8 mouse cellular contexts compared by ENCODE assay signal in genomic region chr10:81597137-81597950, GRCm38 (mm10). TPM values are rescaled to one million over a fixed set of nuclear protein-coding genes. Genes with fewer than 3 reads are reported as not detected.
A peak's percentile ranks its signal among the peaks of the same experiment; 100 is the strongest.
DNase-seq lines count a peak whose midpoint lies in the region; ATAC-seq and TF ChIP-seq lines count a peak whose summit lies in the region.

No protein-coding gene starts in this region.

- H3K4me2 ChIP-seq in forebrain, postnatal 0 days (ENCODE audit: low read depth) = peak overlapping the region; percentile 29; the same call in 1 of the 2 replicates
- H3K4me2 ChIP-seq in intestine, embryonic 14.5 days (ENCODE audit: low read length) = peak overlapping the region; percentile 49
- peak overlapping the region; percentile 42 for H3K4me2 ChIP-seq in stomach, embryonic 14.5 days (replicated peaks; ENCODE audit: low read depth, low read length)

- peaks cover 17% of the 10 kb centered on the region for H3K4me1 ChIP-seq in forebrain, postnatal 0 days (ENCODE audit: insufficient read depth)
- peaks cover 45% of the 10 kb centered on the region for H3K4me1 ChIP-seq in intestine, embryonic 14.5 days (replicated peaks; ENCODE audit: control insufficient read depth, insufficient read depth, low read length)
- peaks cover 38% of the 10 kb centered on the region for H3K4me1 ChIP-seq in stomach, embryonic 14.5 days (ENCODE audit: control insufficient read depth, insufficient read depth, low read length)

- WGBS in forebrain, postnatal 0 days = 5% methylated on average over 11 of the region's 12 CpGs
- WGBS in intestine, embryonic 14.5 days = 6% methylated on average over 11 of the region's 12 CpGs
- 11% methylated on average over 12 of the region's 12 CpGs for WGBS in stomach, embryonic 14.5 days

- H3K27me3 ChIP-seq in forebrain, postnatal 0 days (ENCODE audit: insufficient read depth, low read length) = peaks cover 23% of the 10 kb centered on the region
- H3K27me3 ChIP-seq in intestine, embryonic 14.5 days (replicated peaks; ENCODE audit: control insufficient read depth, insufficient read depth, low read length) = peaks cover 22% of the 10 kb centered on the region
- H3K27me3 ChIP-seq in stomach, embryonic 14.5 days (ENCODE audit: control insufficient read depth, insufficient read depth, low read length) = no peaks in the 10 kb centered on the region

- H3K27ac ChIP-seq in gastrocnemius, adult 2 months = peak overlapping the region; percentile 59
- no peak overlapping the region for H3K27ac ChIP-seq in forebrain, postnatal 0 days (ENCODE audit: low read depth, low read length)
- peak overlapping the region; percentile 51; the same call in 1 of the 2 replicates for H3K27ac ChIP-seq in intestine, embryonic 14.5 days (ENCODE audit: low read depth)
- H3K27ac ChIP-seq in stomach, embryonic 14.5 days (ENCODE audit: low read length) = peak overlapping the region; percentile 72

- ATAC-seq in forebrain, postnatal 0 days = peak; percentile 14; the same call in 1 of the 2 replicates
- ATAC-seq in intestine, embryonic 14.5 days (replicated peaks; ENCODE audit: low FRiP score, low TSS enrichment, low read depth) = 0 out of 2 replicates have a peak, but pooled peaks have one; percentile 13
- ATAC-seq in stomach, embryonic 14.5 days (ENCODE audit: insufficient number of reproducible peaks, insufficient read depth, low FRiP score, low read depth) = peak; percentile 56; the same call in 1 of the 2 replicates

- no peaks in the 10 kb centered on the region for H3K36me3 ChIP-seq in forebrain, postnatal 0 days (ENCODE audit: insufficient read depth)
- H3K36me3 ChIP-seq in intestine, embryonic 14.5 days (ENCODE audit: control insufficient read depth, insufficient read depth, low read length) = no peaks in the 10 kb centered on the region
- H3K36me3 ChIP-seq in stomach, embryonic 14.5 days (ENCODE audit: control insufficient read depth, insufficient read depth, low read length) = no peaks in the 10 kb centered on the region

- intact Hi-C loops in gastrocnemius, adult 2 months (cut with DNase I) = no loop called here
- intact Hi-C loops in gastrocnemius, postnatal 36 days (cut with DNase I) = no loop called here

- H3K4me3 ChIP-seq in gastrocnemius, adult 2 months = peak overlapping the region; percentile 55
- no peak overlapping the region for H3K4me3 ChIP-seq in forebrain, postnatal 0 days (ENCODE audit: low read depth, low read length)
- peak overlapping the region; percentile 10; the same call in 1 of the 2 replicates for H3K4me3 ChIP-seq in intestine, embryonic 14.5 days (ENCODE audit: low read depth, low read length)
- H3K4me3 ChIP-seq in stomach, embryonic 14.5 days (ENCODE audit: low read depth, low read length) = peak overlapping the region; percentile 19

- peak; percentile 61 for DNase-seq in gastrocnemius, adult 2 months
- no peak for DNase-seq in gastrocnemius, postnatal 36 days
- peak; percentile 83 for DNase-seq in adrenal gland, postnatal 14 days
- DNase-seq in forebrain, postnatal 0 days = no peak
- peak; percentile 73 for DNase-seq in intestine, embryonic 14.5 days (ENCODE audit: low spot score)
- DNase-seq in lung, postnatal 14 days = peak; percentile 51
- no peak for DNase-seq in right cerebral cortex, adult 18-20 months

- H3K9ac ChIP-seq in forebrain, postnatal 0 days = no peak overlapping the region
- no peak overlapping the region; the same call in 1 of the 2 replicates for H3K9ac ChIP-seq in intestine, embryonic 14.5 days (ENCODE audit: low read length)
- H3K9ac ChIP-seq in stomach, embryonic 14.5 days (replicated peaks; ENCODE audit: low read depth, low read length) = no peak overlapping the region

- no peak for TF ChIP-seq CTCF in gastrocnemius, adult 2 months (IDR thresholded peaks at IDR 0.05)
- no peak for TF ChIP-seq CTCF in forebrain, postnatal 0 days (IDR thresholded peaks at IDR 0.05; ENCODE audit: low read depth)

- no peaks in the 10 kb centered on the region for H3K9me3 ChIP-seq in forebrain, postnatal 0 days (ENCODE audit: low read length)
- no peaks in the 10 kb centered on the region for H3K9me3 ChIP-seq in intestine, embryonic 14.5 days (ENCODE audit: control insufficient read depth, low read length)
- no peaks in the 10 kb centered on the region for H3K9me3 ChIP-seq in stomach, embryonic 14.5 days (ENCODE audit: control insufficient read depth, low read depth, low read length)

RNA-seq across cellular contexts. Expression of gene Tle6, which starts 3.5 kb away (rescaled TPM):
- 1 to 10 TPM; 5.6 to 6.7 TPM for total RNA-seq in gastrocnemius, adult 2 months (2021)
- total RNA-seq in gastrocnemius, postnatal 36 days (2021) = 1 to 10 TPM; 4.2 to 4.9 TPM
- total RNA-seq in adrenal gland, postnatal 14 days (2021) = 10.1 and 15.3 TPM in 2 replicates
- 8.7 and 14.1 TPM in 2 replicates for total RNA-seq in forebrain, postnatal 0 days (2014; rRNA removed)
- polyA plus RNA-seq in forebrain, postnatal 0 days (2015; fragmentation: Nextera tagmentation; extraction: Ambion mirVana) = 4.2 and 5.1 TPM in 2 replicates
- 15.0 and 21.3 TPM in 2 replicates for polyA plus RNA-seq in intestine, embryonic 14.5 days (2014; fragmentation: Nextera tagmentation; extraction: Ambion mirVana)
- 14.3 and 18.2 TPM in 2 replicates for polyA plus RNA-seq in stomach, embryonic 14.5 days (2014; fragmentation: Nextera tagmentation; extraction: Ambion mirVana)

RNA-seq across cellular contexts. Expression of gene BC025920, which starts 8.7 kb away (rescaled TPM):
- 1 to 10 TPM; 2.5 to 3.9 TPM for total RNA-seq in gastrocnemius, adult 2 months (2021)
- total RNA-seq in gastrocnemius, postnatal 36 days (2021) = 1 to 10 TPM; 2.3 TPM
- 2.0 TPM in 2 replicates for total RNA-seq in adrenal gland, postnatal 14 days (2021)
- total RNA-seq in forebrain, postnatal 0 days (2014; rRNA removed) = 3.8 and 4.7 TPM in 2 replicates
- 1.4 TPM in 2 replicates for polyA plus RNA-seq in forebrain, postnatal 0 days (2015; fragmentation: Nextera tagmentation; extraction: Ambion mirVana)
- 0.61 and 1.5 TPM in 2 replicates for polyA plus RNA-seq in intestine, embryonic 14.5 days (2014; fragmentation: Nextera tagmentation; extraction: Ambion mirVana)
- polyA plus RNA-seq in stomach, embryonic 14.5 days (2014; fragmentation: Nextera tagmentation; extraction: Ambion mirVana) = 0.57 and 0.69 TPM in 2 replicates

RNA-seq across cellular contexts. Expression of gene Tle2, which starts 23.0 kb away (rescaled TPM):
- total RNA-seq in gastrocnemius, adult 2 months (2021) = 1 to 10 TPM; 5.6 to 7.3 TPM
- total RNA-seq in gastrocnemius, postnatal 36 days (2021) = 1 to 10 TPM; 4.4 to 4.7 TPM
- 17.8 and 18.1 TPM in 2 replicates for total RNA-seq in adrenal gland, postnatal 14 days (2021)
- total RNA-seq in forebrain, postnatal 0 days (2014; rRNA removed) = 20.5 and 25.6 TPM in 2 replicates
- polyA plus RNA-seq in forebrain, postnatal 0 days (2015; fragmentation: Nextera tagmentation; extraction: Ambion mirVana) = 21.0 and 30.5 TPM in 2 replicates
- polyA plus RNA-seq in intestine, embryonic 14.5 days (2014; fragmentation: Nextera tagmentation; extraction: Ambion mirVana) = 15.8 and 17.8 TPM in 2 replicates
- 17.7 and 19.1 TPM in 2 replicates for polyA plus RNA-seq in stomach, embryonic 14.5 days (2014; fragmentation: Nextera tagmentation; extraction: Ambion mirVana)

RNA-seq across cellular contexts. Expression of gene Sirt6, which starts 30.3 kb away (rescaled TPM):
- 1 to 10 TPM; 4.7 to 5.6 TPM for total RNA-seq in gastrocnemius, adult 2 months (2021)
- total RNA-seq in gastrocnemius, postnatal 36 days (2021) = 1 to 10 TPM; 3.5 to 4.1 TPM
- 22.2 and 24.3 TPM in 2 replicates for total RNA-seq in adrenal gland, postnatal 14 days (2021)
- 18.0 and 25.2 TPM in 2 replicates for total RNA-seq in forebrain, postnatal 0 days (2014; rRNA removed)
- polyA plus RNA-seq in forebrain, postnatal 0 days (2015; fragmentation: Nextera tagmentation; extraction: Ambion mirVana) = 30.8 and 33.4 TPM in 2 replicates
- 34.1 and 39.2 TPM in 2 replicates for polyA plus RNA-seq in intestine, embryonic 14.5 days (2014; fragmentation: Nextera tagmentation; extraction: Ambion mirVana)
- 33.4 and 43.4 TPM in 2 replicates for polyA plus RNA-seq in stomach, embryonic 14.5 days (2014; fragmentation: Nextera tagmentation; extraction: Ambion mirVana)

RNA-seq across cellular contexts. Expression of gene Ankrd24, which starts 31.0 kb away (rescaled TPM):
- total RNA-seq in gastrocnemius, adult 2 months (2021) = 10 to 100 TPM in 1 of 2 experiments, 1 to 10 TPM in 1; 6.8 to 10.5 TPM
- total RNA-seq in gastrocnemius, postnatal 36 days (2021) = 1 to 10 TPM; 7.0 to 8.7 TPM
- total RNA-seq in adrenal gland, postnatal 14 days (2021) = 18.1 and 22.5 TPM in 2 replicates
- 45.9 and 63.6 TPM in 2 replicates for total RNA-seq in forebrain, postnatal 0 days (2014; rRNA removed)
- polyA plus RNA-seq in forebrain, postnatal 0 days (2015; fragmentation: Nextera tagmentation; extraction: Ambion mirVana) = 11.4 and 13.0 TPM in 2 replicates
- 4.7 and 6.4 TPM in 2 replicates for polyA plus RNA-seq in intestine, embryonic 14.5 days (2014; fragmentation: Nextera tagmentation; extraction: Ambion mirVana)
- 7.8 and 9.1 TPM in 2 replicates for polyA plus RNA-seq in stomach, embryonic 14.5 days (2014; fragmentation: Nextera tagmentation; extraction: Ambion mirVana)

Comparison
In these comparisons a context has a peak if more than half of its experiments do, and no peak if none do; other contexts are left out.
1. DNase-seq: peak in gastrocnemius, adult 2 months (single experiment), adrenal gland, postnatal 14 days (single experiment), intestine, embryonic 14.5 days (single experiment) and lung, postnatal 14 days (single experiment); none in gastrocnemius, postnatal 36 days (0 of 2), forebrain, postnatal 0 days (single experiment) and right cerebral cortex, adult 18-20 months (single experiment).
2. Peak in every context shown above with its lines, with median percentiles within 50 percentile points of each other: ATAC-seq and H3K4me2 ChIP-seq.